Mouse (Mus musculus): ENCODE data around the gene Ropn1.

- TF ChIP-seq POLR2A (IDR thresholded peaks at IDR 0.05; ENCODE audit: extremely low read depth, insufficient read depth, low read length) = no peak
- TF ChIP-seq CTCF (IDR thresholded peaks at IDR 0.05; ENCODE audit: extremely low read depth, insufficient read depth, low read length) = no peak
Measured at GRCm38 (mm10) chr16:34671966-34672365, 22.2 kb downstream of the Ropn1 start.

Measured in cortical plate, adult 2 months (tissue).